Mouse (Mus musculus): Measurements from ENCODE around the gene Rnf217. TPM values are rescaled to one million over a fixed set of nuclear protein-coding genes. Genes with fewer than 3 reads are reported as not detected.

Gene Rnf217
- polyA plus RNA-seq, 1 experiment from 2014 or later = 1.7 TPM

- no peaks in the 10 kb centered on the region for H3K4me1 ChIP-seq (ENCODE audit: control insufficient read depth, insufficient read depth, low read length)
- no peak overlapping the region for H3K4me2 ChIP-seq (ENCODE audit: low read depth, severe bottlenecking)
- no peak for DNase-seq (ENCODE audit: low spot score)
- H3K36me3 ChIP-seq (ENCODE audit: control insufficient read depth, insufficient read depth, low read length) = no peaks in the 10 kb centered on the region
- WGBS = 88% methylated on average over 6 of the region's 6 CpGs
- no peaks in the 10 kb centered on the region for H3K27me3 ChIP-seq (ENCODE audit: control insufficient read depth, insufficient read depth, low read length)
- H3K9me3 ChIP-seq (ENCODE audit: control insufficient read depth, low read length) = no peaks in the 10 kb centered on the region
- no peak overlapping the region for H3K4me3 ChIP-seq (ENCODE audit: low read depth, low read length)
- no peak overlapping the region for H3K9ac ChIP-seq (ENCODE audit: low read length)
- no peak overlapping the region for H3K27ac ChIP-seq (replicated peaks; ENCODE audit: low read depth, low read length)
- no peak for ATAC-seq (ENCODE audit: insufficient number of reproducible peaks, low FRiP score, low TSS enrichment, low read depth)
Observed at GRCm38 (mm10) chr10:31544149-31544942, 64.6 kb downstream of the Rnf217 start.

DNA sequence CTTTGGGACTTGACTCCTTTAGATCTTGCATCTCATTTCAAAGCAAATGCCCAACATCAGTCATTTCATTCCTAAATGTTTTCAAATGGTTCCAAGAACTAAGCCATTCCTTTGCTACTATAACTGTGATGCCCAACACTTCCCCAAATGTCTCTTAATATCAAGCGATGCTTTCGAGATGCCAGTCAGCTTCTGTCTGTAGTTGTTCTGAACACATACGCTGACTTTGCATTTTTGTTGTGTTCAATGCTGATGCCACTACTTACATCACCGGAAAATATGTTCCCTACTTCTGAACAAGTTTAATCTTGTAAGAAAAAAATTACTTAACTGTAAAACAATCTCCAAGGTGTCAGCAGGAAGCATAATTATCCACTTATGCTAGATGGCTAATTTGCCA, 68.5 kb downstream of the Rnf217 start:
- H3K4me2 ChIP-seq (ENCODE audit: low read depth, severe bottlenecking) = no peak overlapping the region
- 89% methylated on average over 4 of the region's 4 CpGs for WGBS
- H3K4me1 ChIP-seq (ENCODE audit: control insufficient read depth, insufficient read depth, low read length) = no peaks in the 10 kb centered on the region
- H3K4me3 ChIP-seq (ENCODE audit: low read depth, low read length) = no peak overlapping the region
- no peaks in the 10 kb centered on the region for H3K27me3 ChIP-seq (ENCODE audit: control insufficient read depth, insufficient read depth, low read length)
- H3K9ac ChIP-seq (ENCODE audit: low read length) = no peak overlapping the region
- H3K9me3 ChIP-seq (ENCODE audit: control insufficient read depth, low read length) = no peaks in the 10 kb centered on the region
- DNase-seq (ENCODE audit: low spot score) = no peak
- no peaks in the 10 kb centered on the region for H3K36me3 ChIP-seq (ENCODE audit: control insufficient read depth, insufficient read depth, low read length)
- H3K27ac ChIP-seq (replicated peaks; ENCODE audit: low read depth, low read length) = no peak overlapping the region
- no peak for ATAC-seq (ENCODE audit: insufficient number of reproducible peaks, low FRiP score, low TSS enrichment, low read depth)

DNA sequence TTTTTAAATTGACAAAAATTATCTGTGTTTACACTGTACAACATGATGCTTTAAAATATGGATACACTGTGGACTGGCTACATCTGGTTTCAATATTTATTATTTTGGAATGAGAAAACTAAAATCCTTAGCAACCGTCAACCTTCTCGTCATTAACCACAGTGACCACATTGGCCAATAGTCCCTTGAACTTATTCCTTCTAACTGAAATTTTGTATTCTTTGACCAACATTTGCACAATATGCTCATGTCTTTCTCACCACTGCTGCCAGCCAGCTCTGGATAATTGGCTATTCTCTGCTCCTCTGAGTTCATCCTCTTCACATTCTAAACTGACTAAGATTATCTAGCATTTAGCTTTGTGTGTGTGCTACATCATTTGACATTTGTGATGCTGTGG, 69.6 kb downstream of the Rnf217 start:
- no peak for ATAC-seq (ENCODE audit: insufficient number of reproducible peaks, low FRiP score, low TSS enrichment, low read depth)
- H3K9ac ChIP-seq (ENCODE audit: low read length) = no peak overlapping the region
- no peaks in the 10 kb centered on the region for H3K4me1 ChIP-seq (ENCODE audit: control insufficient read depth, insufficient read depth, low read length)
- DNase-seq (ENCODE audit: low spot score) = no peak
- H3K4me3 ChIP-seq (ENCODE audit: low read depth, low read length) = no peak overlapping the region
- no peaks in the 10 kb centered on the region for H3K9me3 ChIP-seq (ENCODE audit: control insufficient read depth, low read length)
- 67% methylated on average over 2 of the region's 2 CpGs for WGBS
- no peak overlapping the region for H3K4me2 ChIP-seq (ENCODE audit: low read depth, severe bottlenecking)
- H3K36me3 ChIP-seq (ENCODE audit: control insufficient read depth, insufficient read depth, low read length) = no peaks in the 10 kb centered on the region
- H3K27ac ChIP-seq (replicated peaks; ENCODE audit: low read depth, low read length) = no peak overlapping the region
- no peaks in the 10 kb centered on the region for H3K27me3 ChIP-seq (ENCODE audit: control insufficient read depth, insufficient read depth, low read length)

DNA sequence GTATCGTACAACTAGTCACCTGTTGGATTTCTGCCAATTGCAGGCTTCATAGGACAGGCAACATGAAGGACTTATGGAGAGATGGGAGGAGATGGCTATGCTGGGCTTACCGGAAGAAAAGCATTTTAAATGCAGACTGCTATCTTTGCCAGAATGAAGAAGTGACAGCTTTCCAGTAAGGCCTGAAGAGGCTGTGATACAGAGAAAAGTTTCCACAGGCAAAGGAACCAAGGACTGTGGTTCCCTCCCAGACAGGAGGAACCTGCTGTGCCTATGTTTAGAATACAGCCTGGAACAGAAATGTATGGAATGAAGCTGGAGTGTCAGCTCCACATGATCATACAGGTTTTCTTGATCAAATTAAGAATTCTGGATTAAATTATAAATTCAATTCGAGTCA, 70.3 kb downstream of the Rnf217 start:
- no peaks in the 10 kb centered on the region for H3K27me3 ChIP-seq (ENCODE audit: control insufficient read depth, insufficient read depth, low read length)
- ATAC-seq (ENCODE audit: insufficient number of reproducible peaks, low FRiP score, low TSS enrichment, low read depth) (no peak), DNase-seq (ENCODE audit: low spot score) (no peak)
- H3K4me3 ChIP-seq (ENCODE audit: low read depth, low read length) = no peak overlapping the region
- H3K9ac ChIP-seq (ENCODE audit: low read length) = no peak overlapping the region
- no peaks in the 10 kb centered on the region for H3K9me3 ChIP-seq (ENCODE audit: control insufficient read depth, low read length)
- H3K4me1 ChIP-seq (ENCODE audit: control insufficient read depth, insufficient read depth, low read length) = no peaks in the 10 kb centered on the region
- H3K36me3 ChIP-seq (ENCODE audit: control insufficient read depth, insufficient read depth, low read length) = no peaks in the 10 kb centered on the region
- H3K4me2 ChIP-seq (ENCODE audit: low read depth, severe bottlenecking) = no peak overlapping the region
- 80% methylated on average over 3 of the region's 3 CpGs for WGBS
- no peak overlapping the region for H3K27ac ChIP-seq (replicated peaks; ENCODE audit: low read depth, low read length)

GRCm38 (mm10) chr10:31538243-31538642, 70.7 kb downstream of the Rnf217 start:
- H3K4me1 ChIP-seq (ENCODE audit: control insufficient read depth, insufficient read depth, low read length) = no peaks in the 10 kb centered on the region
- ATAC-seq (ENCODE audit: insufficient number of reproducible peaks, low FRiP score, low TSS enrichment, low read depth) = no peak
- no peaks in the 10 kb centered on the region for H3K9me3 ChIP-seq (ENCODE audit: control insufficient read depth, low read length)
- H3K9ac ChIP-seq (ENCODE audit: low read length) = no peak overlapping the region
- H3K36me3 ChIP-seq (ENCODE audit: control insufficient read depth, insufficient read depth, low read length) = no peaks in the 10 kb centered on the region
- no peak for DNase-seq (ENCODE audit: low spot score)
- H3K4me2 ChIP-seq (ENCODE audit: low read depth, severe bottlenecking) = no peak overlapping the region
- no peak overlapping the region for H3K27ac ChIP-seq (replicated peaks; ENCODE audit: low read depth, low read length)
- 87% methylated on average over 2 of the region's 2 CpGs for WGBS
- no peak overlapping the region for H3K4me3 ChIP-seq (ENCODE audit: low read depth, low read length)
- no peaks in the 10 kb centered on the region for H3K27me3 ChIP-seq (ENCODE audit: control insufficient read depth, insufficient read depth, low read length)

DNA sequence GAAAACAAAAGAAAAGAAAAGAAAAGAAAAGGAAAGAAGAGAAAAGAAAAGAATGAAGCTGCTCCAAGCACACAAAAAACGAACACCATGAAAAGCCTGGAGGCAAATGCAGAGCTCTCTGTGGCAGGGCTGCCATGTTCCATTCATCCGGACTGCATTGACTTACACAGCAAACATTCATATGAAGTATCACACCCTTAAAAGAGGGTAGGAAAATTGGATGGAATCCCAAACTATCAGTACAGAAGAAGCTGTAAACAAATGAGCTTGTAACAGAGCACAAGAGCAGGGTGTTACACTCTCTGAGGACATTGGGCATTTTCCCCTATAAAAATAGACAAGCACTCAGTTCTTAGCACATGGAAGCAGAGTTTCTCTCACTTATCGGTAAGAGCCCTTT, 71.8 kb downstream of the Rnf217 start:
- H3K9me3 ChIP-seq (ENCODE audit: control insufficient read depth, low read length) = no peaks in the 10 kb centered on the region
- DNase-seq (ENCODE audit: low spot score) (no peak), ATAC-seq (ENCODE audit: insufficient number of reproducible peaks, low FRiP score, low TSS enrichment, low read depth) (no peak)
- H3K36me3 ChIP-seq (ENCODE audit: control insufficient read depth, insufficient read depth, low read length) = no peaks in the 10 kb centered on the region
- H3K4me1 ChIP-seq (ENCODE audit: control insufficient read depth, insufficient read depth, low read length) = no peaks in the 10 kb centered on the region
- H3K4me3 ChIP-seq (ENCODE audit: low read depth, low read length) = no peak overlapping the region
- H3K4me2 ChIP-seq (ENCODE audit: low read depth, severe bottlenecking) = no peak overlapping the region
- no peaks in the 10 kb centered on the region for H3K27me3 ChIP-seq (ENCODE audit: control insufficient read depth, insufficient read depth, low read length)
- WGBS = 83% methylated on average over 3 of the region's 3 CpGs
- H3K27ac ChIP-seq (replicated peaks; ENCODE audit: low read depth, low read length) = no peak overlapping the region
- H3K9ac ChIP-seq (ENCODE audit: low read length) = no peak overlapping the region

GRCm38 (mm10) chr10:31535046-31535445, 73.9 kb downstream of the Rnf217 start:
- Histone ChIP-seq H3K4me2 (ENCODE audit: low read depth, severe bottlenecking) (no peak overlapping the region), H3K4me3 (ENCODE audit: low read depth, low read length) (no peak overlapping the region), H3K4me1 (ENCODE audit: control insufficient read depth, insufficient read depth, low read length) (no peaks in the 10 kb centered on the region), H3K27ac (replicated peaks; ENCODE audit: low read depth, low read length) (no peak overlapping the region), H3K27me3 (ENCODE audit: control insufficient read depth, insufficient read depth, low read length) (no peaks in the 10 kb centered on the region), H3K9ac (ENCODE audit: low read length) (no peak overlapping the region), H3K36me3 (ENCODE audit: control insufficient read depth, insufficient read depth, low read length) (no peaks in the 10 kb centered on the region), H3K9me3 (ENCODE audit: control insufficient read depth, low read length) (no peaks in the 10 kb centered on the region)
- DNase-seq (ENCODE audit: low spot score) (no peak), ATAC-seq (ENCODE audit: insufficient number of reproducible peaks, low FRiP score, low TSS enrichment, low read depth) (no peak)
- 95% methylated on average over 2 of the region's 2 CpGs for WGBS

GRCm38 (mm10) chr10:31533270-31533826, 75.6 kb downstream of the Rnf217 start:
- Histone ChIP-seq H3K36me3 (ENCODE audit: control insufficient read depth, insufficient read depth, low read length) (no peaks in the 10 kb centered on the region), H3K4me3 (ENCODE audit: low read depth, low read length) (no peak overlapping the region), H3K9me3 (ENCODE audit: control insufficient read depth, low read length) (no peaks in the 10 kb centered on the region), H3K27ac (replicated peaks; ENCODE audit: low read depth, low read length) (no peak overlapping the region), H3K4me1 (ENCODE audit: control insufficient read depth, insufficient read depth, low read length) (peaks cover 6% of the 10 kb centered on the region; the same call in 1 of the 2 replicates), H3K27me3 (ENCODE audit: control insufficient read depth, insufficient read depth, low read length) (no peaks in the 10 kb centered on the region), H3K9ac (ENCODE audit: low read length) (no peak overlapping the region), H3K4me2 (ENCODE audit: low read depth, severe bottlenecking) (no peak overlapping the region)
- WGBS = 84% methylated on average over 6 of the region's 6 CpGs
- DNase-seq (ENCODE audit: low spot score) = no peak
- ATAC-seq (ENCODE audit: insufficient number of reproducible peaks, low FRiP score, low TSS enrichment, low read depth) = no peak
